Mouse (Mus musculus) Patski (cell line): Measurements from ENCODE around the gene 4930402H24Rik. TPM values are rescaled to one million over a fixed set of nuclear protein-coding genes. Genes with fewer than 3 reads are reported as not detected.
A peak's percentile ranks its signal among the peaks of the same experiment; 100 is the strongest.

Experiments used
- ATAC-seq: fragments of 100-300 bp; one replicate; pipeline ENCODE4 v1.8.0; 2021
- CTCF ChIA-PET: fragments of 350-600 bp; sonication (Branson Sonifier 250); formaldehyde crosslinking; loops from one replicate; lab custom pipeline; 2022; ENCODE audit warnings: inconsistent platforms; lab: Charles Lee
- POLR2A ChIA-PET: fragments of 350-600 bp; sonication (Branson Sonifier 250); formaldehyde crosslinking; loops from one replicate; lab custom pipeline; 2022; ENCODE audit warnings: antibody characterized with exemption, inconsistent platforms; lab: Charles Lee
- DNase-seq: peaks from one replicate; pipeline ENCODE4 v3.0.0-alpha.2; 2011; ENCODE audit warnings: low read depth, low spot score
- H3K27me3 ChIP-seq: fragments of 371-371 bp; one replicate; pipeline ENCODE4 v1.5.1; 2021
- CTCF ChIP-seq: fragments of 100-300 bp; IDR thresholded peaks from one replicate; pipeline ENCODE4 v1.5.1; 2021
- in situ Hi-C: fragments of 300-500 bp; cut with MboI; formaldehyde crosslinking; loops from 3 replicates; pipeline ENCODE4 v1.11.1; 2018; ENCODE audit warnings: low pct_unique_long_range_greater_than_20kb, mixed read lengths
- polyA plus RNA-seq: library from polyadenylated mRNA; unstranded; gene quantifications from one replicate; pipeline ENCODE4 v1.2.3, GENCODE M21; 2021

4930402H24Rik gene
- polyA plus RNA-seq, 1 experiment from 2014 or later: 50.9 TPM

GRCm38 (mm10) chr2:130784939-130785338 is 121.3 kb downstream of the 4930402H24Rik start:
- DNase-seq (no peak), ATAC-seq (no peak)
- TF ChIP-seq CTCF: no peak
- H3K27me3 ChIP-seq: no peaks in the 10 kb centered on the region
- ChIA-PET CTCF (no interaction called here), POLR2A (no interaction called here)
- in situ Hi-C loops: no loop called here

GRCm38 (mm10) chr2:130780615-130781303 is 125.4 kb downstream of the 4930402H24Rik start:
- H3K27me3 ChIP-seq: no peaks in the 10 kb centered on the region
- ChIA-PET POLR2A (interaction anchor here (0.5 kb wide), 1 partner anchor 236 kb away, joined by 3 read pairs; no protein-coding TSS in a partner anchor), CTCF (interaction anchor here (1.5 kb wide), 1 partner anchor 8 kb away, joined by 3 read pairs; no protein-coding TSS in a partner anchor)
- TF ChIP-seq CTCF: no peak
- in situ Hi-C loops: no loop called here
- ATAC-seq (no peak), DNase-seq (no peak)

GRCm38 (mm10) chr2:130779935-130780334 is 126.3 kb downstream of the 4930402H24Rik start:
- in situ Hi-C loops: no loop called here
- DNase-seq: no peak
- ChIA-PET POLR2A (no interaction called here), CTCF (no interaction called here)
- TF ChIP-seq CTCF: no peak
- H3K27me3 ChIP-seq: no peaks in the 10 kb centered on the region
- ATAC-seq: no peak

GRCm38 (mm10) chr2:130776610-130777009 is 129.6 kb downstream of the 4930402H24Rik start:
- TF ChIP-seq CTCF: no peak
- no peaks in the 10 kb centered on the region for H3K27me3 ChIP-seq
- in situ Hi-C loops: no loop called here
- DNase-seq (no peak), ATAC-seq (no peak)
- ChIA-PET CTCF (interaction anchor here (1.1 to 2.7 kb wide), 2 partner anchors 9 to 10 kb away, joined by 4 to 7 read pairs; no protein-coding TSS in a partner anchor), POLR2A (interaction anchor here (0.7 kb wide), 1 partner anchor 139 kb away, joined by 3 read pairs; no protein-coding TSS in a partner anchor)

GRCm38 (mm10) chr2:130767483-130767882 is 138.7 kb downstream of the 4930402H24Rik start:
- in situ Hi-C loops: loop anchor here (10.0 kb wide), 1 partner anchor 153 kb away; no protein-coding TSS in a partner anchor
- POLR2A ChIA-PET: no interaction called here
- TF ChIP-seq CTCF: peak; percentile 60
- CTCF ChIA-PET: interaction anchor here (1.0 to 2.1 kb wide), 8 partner anchors 9 to 204 kb away, joined by 3 to 7 read pairs (median 4); partner anchors contain the start of gene Mrps26
- DNase-seq (no peak), ATAC-seq (peak; percentile 57)
- no peaks in the 10 kb centered on the region for H3K27me3 ChIP-seq

GRCm38 (mm10) chr2:130765396-130765795 is 140.8 kb downstream of the 4930402H24Rik start:
- no peak for DNase-seq
- ChIA-PET CTCF (no interaction called here), POLR2A (no interaction called here)
- no peak for ATAC-seq
- H3K27me3 ChIP-seq: no peaks in the 10 kb centered on the region
- TF ChIP-seq CTCF: no peak
- in situ Hi-C loops: loop anchor here (10.0 kb wide), 1 partner anchor 151 kb away; no protein-coding TSS in a partner anchor

GRCm38 (mm10) chr2:130760876-130761275 is 145.3 kb downstream of the 4930402H24Rik start:
- DNase-seq (no peak), ATAC-seq (no peak)
- no peak for TF ChIP-seq CTCF
- no peaks in the 10 kb centered on the region for H3K27me3 ChIP-seq
- ChIA-PET POLR2A (no interaction called here), CTCF (interaction anchor here (0.8 kb wide), 1 partner anchor 11 kb away, joined by 3 read pairs; no protein-coding TSS in a partner anchor)
- in situ Hi-C loops: loop anchor here (10.0 kb wide), 1 partner anchor 146 kb away; no protein-coding TSS in a partner anchor

GRCm38 (mm10) chr2:130755061-130755607 is 151.1 kb downstream of the 4930402H24Rik start:
- CTCF ChIA-PET: no interaction called here
- in situ Hi-C loops: no loop called here
- no peak for TF ChIP-seq CTCF
- no peak for ATAC-seq
- POLR2A ChIA-PET: interaction anchor here (0.6 kb wide), 1 partner anchor 116 kb away, joined by 4 read pairs; no protein-coding TSS in a partner anchor
- H3K27me3 ChIP-seq: no peaks in the 10 kb centered on the region
- no peak for DNase-seq

GRCm38 (mm10) chr2:130754596-130754995 is 151.6 kb downstream of the 4930402H24Rik start:
- ChIA-PET CTCF (no interaction called here), POLR2A (no interaction called here)
- no peak for TF ChIP-seq CTCF
- H3K27me3 ChIP-seq: no peaks in the 10 kb centered on the region
- ATAC-seq: no peak
- in situ Hi-C loops: no loop called here
- no peak for DNase-seq

- no peak for TF ChIP-seq CTCF
- no peak for ATAC-seq
- ChIA-PET POLR2A (interaction anchor here (0.6 kb wide), 1 partner anchor 334 kb away, joined by 7 read pairs; no protein-coding TSS in a partner anchor), CTCF (interaction anchor here (0.7 kb wide), 1 partner anchor 11 kb away, joined by 3 read pairs; no protein-coding TSS in a partner anchor)
- DNase-seq: no peak
- no peaks in the 10 kb centered on the region for H3K27me3 ChIP-seq
- in situ Hi-C loops: no loop called here
Measured at GRCm38 (mm10) chr2:130750449-130750848, 155.8 kb downstream of the 4930402H24Rik start.
